Mouse (Mus musculus): ENCODE measurements around the gene Klri2. TPM values are rescaled to one million over a fixed set of nuclear protein-coding genes. Genes with fewer than 3 reads are reported as not detected.

Klri2 gene
- total RNA-seq (2023), result 0.33 to 1.0 TPM (median 0.51 TPM) in 3 of 4 replicates, not detected in the other

DNA sequence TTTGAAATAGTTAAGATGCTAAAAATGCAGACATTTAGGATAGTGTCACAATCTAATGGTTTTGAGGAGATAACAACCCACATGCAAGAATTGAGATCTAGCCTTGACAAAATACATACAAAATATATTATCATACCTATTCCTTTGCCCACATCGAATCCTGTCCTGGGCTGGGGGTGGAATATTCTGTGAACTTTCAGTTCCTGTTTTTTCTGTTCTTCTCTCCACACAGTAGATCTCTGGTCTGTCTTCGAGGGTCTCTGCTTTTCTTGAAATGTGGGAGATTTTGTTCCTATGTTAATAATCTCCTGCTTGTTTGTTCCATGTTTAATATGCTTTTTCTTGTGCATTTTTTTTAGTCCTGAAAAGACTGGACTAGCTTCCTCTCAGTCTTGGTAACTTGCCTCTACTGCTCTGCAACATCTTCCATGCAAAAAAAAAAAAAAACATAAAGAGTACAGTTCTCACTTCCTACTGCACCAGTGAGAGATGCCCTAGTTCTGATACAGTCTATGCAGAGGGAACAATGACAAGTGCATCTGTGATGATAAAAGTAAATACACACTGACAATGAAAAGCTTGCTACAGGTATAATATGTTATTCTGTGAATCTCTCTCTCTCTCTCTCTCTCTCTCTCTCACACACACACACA is at the start of gene Klri2:
TSS of gene Klri2 (minus strand) at position 416 of the 653 bp plus-strand sequence.

GRCm38 (mm10) chr6:129784170-129784569 is 43.9 kb upstream of the Klri2 start, which contains the start of gene Gm156:
Gene Gm156 (minus strand): TSS chr6:129784270.

GRCm38 (mm10) chr6:129717032-129717431 is 23.3 kb downstream of the Klri2 start, which contains the start of gene Klri1:
Gene Klri1 (minus strand): TSS chr6:129717132.

Other genes starting within 250 kb of the Klri2 start
- gene Olr1, start 233.3 kb downstream of the Klri2 start, total RNA-seq (2023), result not detected in 4 replicates
- gene Tmem52b, start 227.9 kb downstream of the Klri2 start, total RNA-seq (2023), result not detected in 4 replicates
- 12.0 to 14.6 TPM (median 13.2 TPM) in 4 replicates for gene Gabarapl1, start 207.3 kb downstream of the Klri2 start, total RNA-seq (2023)
- 0.86 to 2.4 TPM (median 1.0 TPM) in 4 replicates for gene Klre1, start 162.6 kb downstream of the Klri2 start, total RNA-seq (2023)
- gene Klrd1, start 148.7 kb downstream of the Klri2 start, total RNA-seq (2023), result 0.70 to 3.0 TPM (median 2.2 TPM) in 4 replicates
- gene Klrk1, start 116.6 kb downstream of the Klri2 start, total RNA-seq (2023), result 0.60 to 1.1 TPM (median 0.79 TPM) in 4 replicates
- gene Klrc3, start 97.1 kb downstream of the Klri2 start, total RNA-seq (2023), result not detected in 4 replicates
- 0.47 to 0.55 TPM in 2 of 4 replicates, not detected in the others for gene Klrc2, start 79.8 kb downstream of the Klri2 start, total RNA-seq (2023)
- 1.4 to 2.0 TPM (median 1.6 TPM) in 4 replicates for gene Klrc1, start 61.5 kb downstream of the Klri2 start, total RNA-seq (2023)
- gene Klri1, start 23.4 kb downstream of the Klri2 start, total RNA-seq (2023), result 0.75 to 0.94 TPM in 2 of 4 replicates, not detected in the others
- gene Gm156, start 43.8 kb upstream of the Klri2 start, total RNA-seq (2023), result not detected in 4 replicates
- gene Gm17631, start 122.2 kb upstream of the Klri2 start, total RNA-seq (2023), result not detected in 4 replicates
- not detected in 4 replicates for gene Klra17, start 136.2 kb upstream of the Klri2 start, total RNA-seq (2023)
- gene Klra5, start 177.2 kb upstream of the Klri2 start, total RNA-seq (2023), result not detected in 4 replicates